Mouse (Mus musculus) mouse embryonic stem cell (cell line): ENCODE measurements around the gene Rnf111.
"Not testable (repeated sequence)": the region's sequence is repeated elsewhere in the genome, so short reads cannot be mapped to it uniquely, and the experiment has no call there.

Experiments
- in situ Hi-C, 2 experiments: fragments of 300-500 bp; cut with MboI; formaldehyde crosslinking; loops; 1 replicate in 1 of 2; 3 replicates in 1 of 2; pipeline ENCODE4 v1.14.3; 2019 to 2020; ENCODE audit warnings: low sequenced_read_pairs in 2 of 2, low pct_unique_long_range_greater_than_20kb in 1 of 2, mixed read lengths in 1 of 2; ENCODE audit not compliant: unreplicated experiment in 1 of 2

Gene Rnf111

DNA sequence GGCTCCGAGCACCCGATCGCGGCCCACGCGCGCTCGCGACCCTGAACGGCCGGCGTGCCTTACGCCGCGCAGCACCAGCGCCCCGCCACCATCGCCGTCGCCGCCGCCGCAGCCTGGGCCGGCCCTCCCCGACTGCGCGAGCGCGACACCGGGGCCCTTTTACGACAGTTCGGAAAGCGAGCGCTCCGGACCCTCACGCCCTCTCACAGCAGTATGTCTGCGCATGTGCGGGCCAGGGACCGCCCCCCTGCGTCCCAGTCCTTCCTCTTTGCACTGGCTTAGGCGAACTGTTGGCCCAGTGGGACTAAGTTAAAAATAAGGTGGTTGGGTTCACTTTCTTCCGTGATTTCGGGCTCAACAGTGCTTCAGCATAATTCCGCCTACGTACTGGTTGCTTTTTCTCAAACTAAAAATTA lies at the start of gene Rnf111:
Gene Rnf111, minus strand, starts transcription at position 100 of the 416 bp plus-strand sequence.
- in situ Hi-C loops = loop anchor here in 1 of 2 experiments (25.0 kb wide), 1 partner anchor 316 kb away; no protein-coding TSS in a partner anchor

DNA sequence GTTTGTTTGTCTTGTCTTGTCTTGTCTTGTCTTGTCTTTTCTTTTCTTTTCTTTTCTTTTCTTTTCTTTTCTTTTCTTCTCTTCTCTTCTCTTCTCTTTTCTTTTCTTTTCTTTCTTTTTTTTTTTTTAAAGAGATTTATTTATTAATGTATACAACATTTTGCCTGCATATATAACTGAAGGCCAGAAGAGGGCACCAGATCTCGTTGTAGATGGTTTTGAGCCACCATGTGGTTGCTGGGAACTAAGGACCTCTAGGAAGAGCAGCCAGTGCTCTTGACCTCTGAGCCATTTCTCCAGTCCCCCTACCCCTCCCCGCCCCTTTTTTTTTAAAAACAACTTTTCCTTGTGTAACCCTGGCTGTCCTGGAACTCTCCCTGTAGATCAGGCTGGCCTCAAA lies 48.7 kb upstream of the Rnf111 start:
- in situ Hi-C loops = not testable (repeated sequence)

DNA sequence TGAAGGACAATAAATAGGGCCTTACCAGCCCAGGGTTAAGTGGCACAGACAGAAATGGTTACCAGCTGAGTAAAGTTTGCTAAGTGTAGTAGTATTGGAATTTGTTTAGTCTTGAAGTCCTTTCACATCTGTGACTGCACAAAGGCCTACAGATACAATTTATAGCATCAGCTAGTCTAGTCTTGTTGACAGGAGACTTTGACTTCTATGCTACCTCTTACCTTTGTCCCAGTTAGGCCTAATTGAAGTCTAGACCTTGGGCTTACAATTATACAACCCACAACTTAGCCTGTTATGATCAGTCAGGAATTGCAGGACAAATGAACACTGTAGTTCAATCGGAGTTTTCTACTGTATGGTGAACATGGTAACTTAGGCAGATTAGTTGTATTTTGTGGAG lies 48.0 kb upstream of the Rnf111 start:
- in situ Hi-C loops = no loop called here

DNA sequence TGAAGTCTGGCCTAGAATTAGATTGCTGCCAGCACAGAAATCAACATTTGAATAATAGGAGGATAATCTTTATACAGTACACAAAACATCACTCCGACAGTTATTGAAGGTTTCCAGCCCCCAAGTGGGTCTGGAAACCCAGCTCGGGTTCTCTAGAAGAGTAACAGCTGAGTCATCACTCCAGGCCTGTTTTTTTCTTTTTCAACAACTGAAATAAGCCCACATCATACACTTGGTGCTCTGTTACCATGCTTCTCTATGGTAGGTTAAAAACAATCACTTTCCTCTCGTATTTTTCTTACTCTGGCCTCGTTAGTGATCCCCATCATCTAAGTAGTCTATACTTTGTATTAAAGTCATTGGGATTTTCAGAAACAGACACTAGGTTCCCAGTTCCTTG lies 44.8 kb upstream of the Rnf111 start:
- in situ Hi-C loops = no loop called here

DNA sequence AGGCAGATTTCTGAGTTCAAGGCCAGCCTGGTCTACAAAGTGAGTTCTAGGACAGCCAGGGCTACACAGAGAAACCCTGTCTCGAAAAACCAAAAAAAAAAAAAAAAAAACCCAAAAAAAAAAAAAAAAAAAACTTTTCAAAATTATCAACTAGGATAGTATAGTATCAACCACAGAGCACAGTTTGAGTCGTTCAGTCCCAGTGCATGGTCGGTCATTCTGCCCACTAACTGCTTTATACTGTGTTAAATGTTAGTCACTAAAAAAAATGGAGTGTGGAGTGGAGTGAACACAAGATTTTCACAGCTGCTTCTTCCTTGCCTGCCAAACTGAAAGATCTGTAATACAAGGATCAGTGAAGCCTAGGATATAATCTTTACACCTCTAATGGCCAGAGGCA lies 43.1 kb upstream of the Rnf111 start:
- in situ Hi-C loops = not testable (repeated sequence)

DNA sequence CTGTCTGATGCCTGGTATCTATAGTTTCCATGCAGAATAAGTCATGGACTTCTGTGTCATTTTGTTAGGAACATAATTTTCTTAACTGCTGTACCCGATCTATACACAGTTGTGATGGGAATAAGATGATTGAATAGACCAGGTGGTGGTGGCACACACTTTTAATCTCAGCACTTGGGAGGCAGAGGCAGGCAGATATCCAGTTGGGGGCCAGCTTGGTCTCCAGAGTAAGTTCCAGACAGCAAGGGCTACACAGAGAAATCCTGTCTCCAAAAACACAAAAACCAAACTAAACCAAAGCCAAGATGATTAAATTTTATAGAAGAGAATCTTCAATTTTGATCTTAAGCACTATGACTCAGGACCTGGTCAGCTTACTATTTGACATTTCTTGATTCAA lies 41.3 kb upstream of the Rnf111 start:
- in situ Hi-C loops = no loop called here

DNA sequence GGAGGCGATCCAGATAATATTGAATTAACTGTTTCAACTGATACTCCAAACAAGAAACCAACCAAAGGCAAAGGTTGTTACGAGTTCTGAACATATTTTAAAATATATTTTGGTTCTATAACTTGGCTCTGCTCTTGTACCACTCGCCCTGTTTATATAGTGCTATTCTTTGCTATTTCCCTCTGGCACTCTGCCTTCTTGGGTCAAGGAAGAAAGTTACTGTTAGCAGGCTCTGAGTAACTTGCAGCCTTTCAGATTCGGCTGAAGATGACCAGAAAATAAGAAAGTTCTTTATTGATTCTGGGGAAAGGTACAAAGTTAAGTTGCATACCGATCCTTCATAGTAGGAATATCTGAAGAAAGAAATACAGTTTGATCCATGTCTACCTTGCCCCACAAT lies 40.5 kb upstream of the Rnf111 start:
- in situ Hi-C loops = no loop called here

DNA sequence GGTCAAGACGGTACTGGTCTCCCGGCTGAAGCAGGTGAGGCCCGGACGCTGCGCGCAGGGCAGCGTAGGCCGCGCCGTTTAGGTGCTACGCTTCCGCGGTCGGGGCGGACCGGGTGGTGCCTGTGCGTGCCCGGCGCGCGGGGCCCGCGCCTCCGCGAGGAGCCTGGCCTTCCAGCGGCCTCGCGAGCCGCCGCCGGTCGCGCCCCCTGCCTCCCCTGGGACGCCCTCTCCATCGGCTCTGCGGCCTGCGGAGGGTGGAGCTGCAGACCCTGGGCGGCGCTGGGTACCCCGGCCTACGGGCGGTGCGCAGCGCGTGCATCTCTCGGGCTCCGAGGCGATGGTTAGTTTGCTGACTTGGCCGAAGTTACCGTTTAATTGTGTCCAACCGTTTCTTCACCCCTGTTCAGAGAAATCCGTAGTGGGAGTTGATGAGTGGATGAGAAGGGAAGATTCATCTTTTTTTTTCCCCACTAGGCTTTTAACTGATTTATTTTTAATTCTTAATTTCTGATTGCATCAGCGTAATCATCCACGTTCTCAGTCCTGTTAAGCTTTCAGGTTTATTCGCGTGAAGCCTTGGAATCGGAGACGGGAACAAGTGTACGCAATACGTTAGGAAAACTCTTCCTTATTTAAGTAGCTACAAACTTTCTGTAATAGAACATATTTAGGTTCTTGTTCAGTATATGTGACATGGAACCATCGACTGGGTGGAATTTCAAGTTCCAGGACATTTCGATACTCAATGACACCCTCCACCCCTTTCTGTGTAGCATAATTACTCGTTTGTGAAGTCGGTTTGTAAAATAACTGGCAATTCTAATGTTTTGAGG lies 39.7 kb upstream of the Rnf111 start:
- in situ Hi-C loops = no loop called here

DNA sequence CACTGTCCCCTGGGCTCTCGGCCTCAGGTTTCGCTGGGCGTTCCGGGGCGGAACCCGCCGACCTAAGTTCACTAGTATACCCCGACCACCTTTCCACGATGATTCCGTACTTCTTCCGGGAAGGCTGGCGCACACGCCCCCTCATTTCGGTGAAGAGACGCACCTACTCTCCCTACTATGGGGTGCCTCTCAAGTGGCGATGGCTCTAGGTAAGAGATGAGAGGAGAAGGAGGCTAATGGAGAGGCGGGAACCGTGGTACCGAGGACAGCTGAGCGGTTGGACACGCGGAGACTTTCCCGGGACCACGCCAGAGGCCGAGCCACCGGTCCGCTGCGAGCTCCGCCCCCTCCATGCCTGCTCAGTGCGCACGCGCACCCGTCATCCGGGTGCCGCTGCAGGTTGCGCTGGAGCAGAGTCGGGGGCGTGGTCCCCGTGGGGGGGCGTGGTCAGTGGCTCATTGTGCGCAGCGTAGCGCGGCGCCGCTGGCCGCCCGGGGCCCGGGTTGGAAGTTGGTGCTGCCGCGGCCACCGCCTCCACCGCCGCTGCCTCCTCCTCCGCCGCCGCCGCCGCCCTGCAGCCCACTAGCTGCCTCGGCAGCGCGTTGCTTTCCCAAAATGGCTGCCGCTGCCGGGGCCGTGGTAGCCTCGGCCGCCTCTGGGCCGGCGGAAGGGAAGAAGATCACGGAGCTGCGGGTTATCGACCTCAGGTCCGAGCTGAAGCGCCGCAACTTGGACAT lies 38.9 kb upstream of the Rnf111 start, which contains the start of gene Sltm:
Gene Sltm, plus strand, starts transcription at position 450 of the 737 bp plus-strand sequence.
- in situ Hi-C loops = no loop called here

DNA sequence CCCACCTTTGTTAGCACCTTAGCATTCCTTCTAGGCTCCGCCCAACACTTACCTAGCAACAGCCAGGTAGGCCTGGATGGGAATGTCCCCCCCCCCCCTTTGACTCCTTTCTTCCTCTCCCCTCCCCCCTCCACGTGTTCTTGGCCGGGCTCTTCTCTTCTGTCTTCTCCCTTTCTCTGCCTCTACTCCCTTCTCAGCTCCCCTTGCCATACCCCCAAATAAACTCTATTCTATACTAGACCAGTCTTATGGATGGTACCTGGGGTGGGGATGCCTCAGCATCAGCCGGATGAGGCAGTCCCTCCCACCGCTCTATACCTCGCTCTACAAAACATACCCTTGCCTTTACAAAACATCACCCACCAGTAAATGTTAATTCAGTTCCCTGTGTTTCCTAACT lies 38.1 kb upstream of the Rnf111 start:
- in situ Hi-C loops = no loop called here

DNA sequence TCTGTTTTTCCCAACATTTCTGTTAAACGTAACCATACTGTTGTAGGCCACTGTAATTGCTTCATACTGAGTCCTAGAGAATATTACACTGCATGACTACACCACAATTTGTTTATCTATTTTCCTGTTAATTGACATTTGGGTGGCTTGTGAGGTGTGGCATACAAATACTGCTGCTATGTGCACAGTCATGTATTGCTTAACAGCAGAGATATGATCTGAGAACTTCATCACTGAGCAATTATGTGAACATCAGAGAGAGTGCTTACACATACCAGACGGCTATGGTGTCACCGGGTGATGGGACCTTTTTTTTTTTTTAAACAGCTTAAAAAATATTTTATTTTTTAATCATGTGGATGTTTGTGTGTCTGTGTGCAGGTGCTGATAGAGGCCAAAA lies 29.8 kb upstream of the Rnf111 start:
- in situ Hi-C loops = no loop called here

DNA sequence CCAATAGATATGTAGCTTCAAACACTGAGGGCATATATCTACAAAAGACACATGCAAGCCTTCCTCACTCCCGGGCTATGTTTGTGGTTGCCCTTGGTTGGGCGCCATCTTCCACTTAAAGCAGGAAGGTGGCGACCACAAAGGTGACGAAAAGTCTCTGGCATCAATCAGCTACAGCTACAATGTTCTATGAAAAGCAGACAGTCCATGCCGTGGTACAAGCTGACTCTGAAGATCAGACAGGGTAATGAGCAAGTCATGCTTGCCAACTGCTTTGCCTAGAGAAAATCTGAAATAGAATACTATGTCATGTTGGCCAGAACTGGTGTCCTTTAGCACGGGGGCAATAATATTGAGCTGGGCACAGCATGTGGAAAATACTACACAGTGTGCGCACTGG lies 20.8 kb upstream of the Rnf111 start:
- in situ Hi-C loops = loop anchor here in 1 of 2 experiments (25.0 kb wide), 1 partner anchor 337 kb away; no protein-coding TSS in a partner anchor

DNA sequence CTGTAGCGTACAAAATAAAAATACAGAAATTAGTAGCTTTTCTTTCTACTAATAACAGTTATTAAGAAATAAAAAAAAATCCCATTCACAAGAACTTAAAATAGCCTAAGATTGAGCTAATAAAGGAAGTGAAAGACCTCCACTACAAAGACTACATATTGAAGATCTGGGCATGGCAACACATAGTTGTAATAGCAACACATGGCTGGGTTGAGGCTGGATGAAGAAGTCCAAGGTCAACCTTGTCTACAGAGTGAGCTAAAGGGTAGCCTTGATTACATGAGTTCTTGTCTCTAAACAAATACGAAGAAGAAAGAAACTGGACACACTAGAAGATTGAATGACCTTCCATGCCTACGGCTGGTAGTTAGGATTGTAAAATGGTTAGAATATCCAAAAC lies 20.3 kb upstream of the Rnf111 start:
- in situ Hi-C loops = loop anchor here in 1 of 2 experiments (25.0 kb wide), 1 partner anchor 337 kb away; no protein-coding TSS in a partner anchor

DNA sequence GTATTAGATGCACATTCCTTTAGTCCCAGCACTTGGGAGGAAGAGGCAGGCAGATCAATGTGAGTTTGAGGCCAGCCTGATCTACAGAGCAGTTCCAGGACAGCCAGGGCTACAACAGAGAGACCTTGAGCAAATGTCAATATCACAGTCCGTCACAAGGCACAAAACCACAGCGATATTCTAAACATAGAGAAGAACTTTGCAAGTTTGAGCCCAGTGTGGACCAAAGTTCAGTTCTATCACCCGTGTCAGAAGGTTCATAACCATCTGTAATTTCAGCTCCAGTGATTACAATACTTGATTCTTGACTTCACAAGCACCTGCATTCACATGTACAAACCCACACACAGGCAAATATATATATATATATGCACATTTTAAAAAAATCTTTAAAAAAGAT lies 17.1 kb upstream of the Rnf111 start:
- in situ Hi-C loops = loop anchor here in 1 of 2 experiments (25.0 kb wide), 1 partner anchor 333 kb away; no protein-coding TSS in a partner anchor

DNA sequence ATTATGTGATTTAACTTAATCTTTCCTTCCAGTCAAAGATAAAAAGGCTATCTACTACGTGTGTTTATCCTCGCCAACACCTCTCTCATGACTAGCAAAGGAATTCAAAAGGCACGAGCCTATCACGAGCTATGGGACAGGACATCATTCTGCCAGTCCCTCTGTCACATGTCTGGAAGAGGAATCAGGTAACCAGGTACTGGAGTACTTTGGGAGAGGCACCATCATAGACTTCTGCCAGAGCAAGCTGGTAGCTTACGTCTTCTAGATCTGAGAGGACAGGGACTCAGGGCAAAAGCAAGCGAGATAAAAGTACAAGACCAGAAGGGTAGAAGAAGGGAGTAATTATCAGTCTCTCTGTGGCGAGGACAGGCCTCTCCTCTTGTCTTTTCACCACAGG lies 8.2 kb upstream of the Rnf111 start:
- in situ Hi-C loops = loop anchor here in 1 of 2 experiments (25.0 kb wide), 1 partner anchor 324 kb away; no protein-coding TSS in a partner anchor

DNA sequence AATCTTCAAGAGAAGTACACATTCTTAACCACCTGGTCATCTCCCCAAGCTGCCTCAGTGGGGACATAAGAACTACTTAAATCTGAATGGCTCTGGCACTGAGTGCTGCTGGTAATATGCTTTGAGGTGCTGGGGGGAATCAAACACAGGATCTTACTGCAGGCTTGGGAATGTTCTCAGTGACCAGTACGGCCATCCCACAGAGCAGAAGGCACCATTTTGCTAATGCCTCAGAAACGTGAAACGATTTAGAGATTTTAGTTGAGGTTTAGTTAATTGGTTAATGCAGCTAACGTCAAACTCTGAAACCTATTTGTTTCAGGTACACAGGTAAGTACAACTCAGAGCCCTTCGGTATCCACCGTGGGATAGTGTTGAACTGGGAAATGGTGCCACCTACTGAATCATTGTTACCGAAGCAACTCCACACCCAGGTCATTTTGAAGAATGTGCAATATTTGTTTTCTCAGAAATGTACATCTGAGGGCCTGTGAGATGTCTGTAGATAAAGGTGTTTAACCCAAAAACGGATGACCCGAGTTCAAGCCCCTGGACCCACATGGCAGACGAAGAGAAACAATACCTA lies 7.6 kb upstream of the Rnf111 start:
- in situ Hi-C loops = loop anchor here in 1 of 2 experiments (25.0 kb wide), 1 partner anchor 324 kb away; no protein-coding TSS in a partner anchor

DNA sequence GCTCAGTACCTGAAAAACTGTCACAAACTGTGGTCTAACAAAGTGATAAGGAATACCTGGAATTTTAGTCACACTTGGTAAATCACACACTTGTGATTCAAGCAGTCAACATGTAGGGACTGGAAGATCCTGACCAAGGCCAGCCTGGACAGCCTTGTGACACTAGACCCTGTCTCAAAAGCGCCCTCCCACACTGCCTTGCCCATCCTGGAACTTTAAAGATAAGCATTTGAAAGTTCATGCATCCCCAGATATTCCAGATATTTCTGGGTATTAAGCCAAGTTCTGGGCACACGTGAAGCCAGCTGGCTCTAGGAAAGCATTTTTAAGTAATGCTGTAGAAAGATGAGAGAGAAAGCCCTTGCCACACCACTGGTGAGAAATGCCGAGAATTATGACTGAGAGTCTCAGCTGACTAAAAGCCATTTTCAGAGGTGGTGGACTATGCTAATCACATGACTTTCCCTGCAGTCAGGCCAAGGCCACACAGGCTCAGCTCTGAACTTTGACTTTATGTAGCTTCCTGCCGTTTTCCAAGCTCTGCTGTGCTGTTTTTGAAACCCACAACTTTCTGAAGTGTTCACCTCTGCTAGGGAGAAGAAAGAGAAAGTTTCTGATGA lies 6.5 kb upstream of the Rnf111 start:
- in situ Hi-C loops = loop anchor here (5.0 to 25.0 kb wide), 3 partner anchors 93 to 323 kb away; no protein-coding TSS in a partner anchor

DNA sequence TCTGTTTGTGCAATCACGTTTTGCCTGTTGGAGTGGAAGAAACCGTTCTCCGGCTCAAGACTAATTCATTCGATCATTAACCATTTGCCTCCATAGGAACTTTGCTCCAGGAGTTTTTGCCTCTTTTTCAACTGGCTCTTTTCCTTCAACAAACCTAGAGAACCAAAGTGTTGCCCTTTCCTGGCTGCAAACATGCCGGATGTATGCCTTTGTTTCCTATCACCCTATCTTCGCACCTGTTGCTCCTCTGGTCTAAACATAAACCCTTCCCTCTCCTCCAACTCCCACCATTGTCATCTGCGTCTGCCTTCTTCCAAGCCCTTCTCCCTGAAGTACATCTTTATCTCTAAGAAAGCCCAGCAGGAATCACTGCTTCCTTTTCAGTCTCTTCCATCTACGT lies 3.3 kb upstream of the Rnf111 start:
- in situ Hi-C loops = loop anchor here (5.0 to 25.0 kb wide), 3 partner anchors 89 to 319 kb away; no protein-coding TSS in a partner anchor
